Mouse (Mus musculus): ENCODE results near the gene Akap13.
A peak's percentile ranks its signal among the peaks of the same experiment; 100 is the strongest.
"Not testable (repeated sequence)": the region's sequence is repeated elsewhere in the genome, so short reads cannot be mapped to it uniquely, and the experiment has no call there.

Akap13 gene

DNA sequence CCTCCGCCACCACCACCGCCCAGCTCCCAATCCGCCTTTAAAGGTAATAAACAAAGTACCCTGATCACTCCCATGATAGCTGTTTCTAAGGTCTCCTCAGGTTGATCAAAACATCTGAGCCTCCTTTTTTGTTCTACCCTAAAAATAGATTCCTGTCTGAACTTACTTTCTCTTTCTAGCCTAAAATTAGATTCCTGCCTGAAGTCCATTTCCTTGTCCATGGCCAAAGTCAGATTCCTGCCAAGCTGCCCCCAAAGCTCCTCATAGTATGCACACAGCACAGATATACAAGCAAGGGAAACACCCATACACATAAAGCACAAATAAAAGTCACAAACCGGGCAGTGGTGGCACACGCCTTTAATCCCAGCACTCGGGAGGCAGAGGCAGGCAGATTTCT, 334.4 kb downstream of the Akap13 start:
- DNase-seq (ENCODE audit: low read depth, low spot score): peak; percentile 45

DNA sequence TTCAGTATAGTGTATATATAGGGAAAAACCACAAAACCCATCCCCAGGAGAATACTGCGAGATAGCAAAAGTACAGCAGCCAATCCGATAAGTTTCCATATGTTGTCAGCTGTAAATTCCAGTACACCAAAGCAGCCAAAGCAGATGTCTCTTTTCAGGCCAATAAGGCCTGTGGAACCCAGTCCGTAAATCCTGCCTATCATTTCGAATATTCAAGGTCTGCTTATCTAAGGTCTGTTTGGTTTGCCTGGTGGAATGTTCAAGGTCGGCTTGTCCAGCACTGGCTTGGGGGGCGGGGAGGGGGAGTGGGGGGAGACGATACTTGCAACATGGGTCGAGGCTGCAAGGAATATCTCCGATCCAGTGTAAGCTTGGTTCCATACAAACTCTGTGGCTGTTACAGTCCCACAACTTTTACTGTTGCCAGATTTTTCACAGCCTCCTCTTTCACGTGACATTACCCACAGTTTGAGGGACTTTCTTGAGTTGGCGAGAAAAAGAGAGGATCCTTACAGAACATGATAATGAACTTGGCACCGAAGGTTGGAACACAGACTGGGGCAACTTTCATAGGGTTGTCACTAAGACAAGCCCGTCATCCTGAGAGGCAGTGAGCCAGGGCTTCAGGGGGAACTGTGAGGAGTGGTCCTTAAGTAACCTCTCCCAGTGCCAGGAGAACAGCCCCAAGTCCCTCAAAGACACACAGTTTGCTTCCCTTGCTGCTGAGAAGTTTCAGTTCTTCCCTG, 335.9 kb downstream of the Akap13 start:
- not testable (repeated sequence) for DNase-seq (ENCODE audit: low read depth, low spot score)

DNA sequence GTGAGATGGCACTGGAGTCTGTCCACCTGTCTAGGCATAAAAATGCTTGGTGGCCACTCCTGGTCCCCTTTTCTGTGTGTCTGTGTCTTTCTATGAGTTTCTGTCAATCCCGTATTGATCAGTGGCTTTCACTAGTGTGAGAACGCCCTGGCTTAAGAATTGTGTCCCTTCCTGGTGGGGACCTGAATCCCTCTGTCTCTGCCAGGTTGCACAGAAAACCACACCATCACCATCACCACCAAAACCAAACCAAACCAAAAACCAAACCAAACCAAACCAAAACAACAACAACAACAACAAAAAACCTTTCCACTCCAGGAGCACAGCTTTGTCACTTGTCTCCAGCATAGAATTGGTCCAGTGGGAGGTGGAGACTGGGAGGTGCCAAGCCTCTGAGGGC, 337.8 kb downstream of the Akap13 start:
- peak; percentile 30 for DNase-seq (ENCODE audit: low read depth, low spot score)

DNA sequence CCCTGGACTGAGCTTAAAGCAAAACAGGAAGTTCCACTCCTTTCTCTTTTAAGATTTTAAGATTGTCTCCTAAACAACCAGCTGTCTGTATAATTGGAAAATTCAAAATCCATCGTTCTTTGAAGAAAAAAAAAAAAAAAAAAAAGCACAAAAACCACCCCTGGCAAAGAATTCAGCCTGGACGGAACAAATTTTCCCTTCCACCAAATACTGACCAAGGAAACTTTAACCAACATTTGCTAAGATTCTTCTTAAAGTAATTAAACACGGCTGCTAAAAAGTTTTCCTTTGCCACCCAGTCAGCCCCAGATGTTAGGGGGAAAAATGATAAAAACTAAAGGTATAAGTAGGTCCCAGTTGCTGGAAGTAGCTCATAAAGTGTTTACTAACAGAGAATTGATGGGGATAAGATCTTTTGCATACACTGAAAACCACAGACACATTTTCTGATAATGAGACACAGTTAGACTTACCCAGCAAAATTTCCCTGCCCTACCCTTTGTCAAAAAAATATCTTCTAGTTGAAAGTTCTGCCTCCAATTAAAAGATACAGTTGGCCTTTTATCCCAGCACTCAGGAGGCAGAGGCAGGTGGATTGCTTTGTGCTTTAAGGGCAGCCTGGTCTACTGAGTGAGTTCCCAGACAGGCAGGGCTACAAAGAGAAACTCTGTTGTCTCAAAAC, 338.5 kb downstream of the Akap13 start:
- DNase-seq (ENCODE audit: low read depth, low spot score): peak; percentile 63

DNA sequence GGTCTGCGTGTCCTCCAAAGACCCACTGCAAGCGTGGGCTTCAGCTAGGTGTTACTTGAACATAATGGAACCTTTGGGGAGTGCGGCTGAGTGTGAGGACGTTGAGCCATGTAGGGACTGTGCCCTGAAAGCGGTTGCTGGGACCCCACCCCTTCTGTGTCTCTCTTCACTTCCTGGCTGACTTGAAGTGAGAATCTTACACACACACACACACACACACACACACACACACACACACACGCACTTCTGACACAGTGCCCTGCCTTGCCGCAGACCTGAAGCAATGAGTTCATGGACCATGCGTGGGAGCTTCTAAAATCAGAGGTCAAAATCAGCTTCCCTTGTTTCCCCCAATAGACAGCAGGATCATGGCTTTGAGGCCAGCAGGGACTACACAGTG, 339.8 kb downstream of the Akap13 start:
- peak; percentile 89 for DNase-seq (ENCODE audit: low read depth, low spot score)

DNA sequence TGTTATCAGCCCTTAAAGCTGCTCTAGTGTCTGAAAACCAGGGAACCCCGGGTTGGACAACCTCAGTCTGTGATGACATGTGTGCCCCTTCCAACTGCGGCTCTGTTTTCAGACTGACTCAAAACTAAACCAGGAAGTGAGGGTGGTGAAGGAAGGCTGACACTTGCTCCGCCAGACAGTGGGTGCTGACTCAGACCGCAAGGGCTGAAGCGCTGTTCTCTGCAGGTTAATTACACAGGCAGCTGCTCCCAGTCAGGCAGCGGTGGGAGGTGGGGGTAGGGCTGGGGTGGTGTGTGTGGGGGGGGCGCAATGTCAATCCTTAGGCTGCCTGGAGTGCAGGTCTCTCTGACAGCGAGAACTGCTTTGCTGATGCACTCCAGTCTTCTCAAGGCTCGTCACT, 341.1 kb downstream of the Akap13 start:
- peak; percentile 91 for DNase-seq (ENCODE audit: low read depth, low spot score)

DNA sequence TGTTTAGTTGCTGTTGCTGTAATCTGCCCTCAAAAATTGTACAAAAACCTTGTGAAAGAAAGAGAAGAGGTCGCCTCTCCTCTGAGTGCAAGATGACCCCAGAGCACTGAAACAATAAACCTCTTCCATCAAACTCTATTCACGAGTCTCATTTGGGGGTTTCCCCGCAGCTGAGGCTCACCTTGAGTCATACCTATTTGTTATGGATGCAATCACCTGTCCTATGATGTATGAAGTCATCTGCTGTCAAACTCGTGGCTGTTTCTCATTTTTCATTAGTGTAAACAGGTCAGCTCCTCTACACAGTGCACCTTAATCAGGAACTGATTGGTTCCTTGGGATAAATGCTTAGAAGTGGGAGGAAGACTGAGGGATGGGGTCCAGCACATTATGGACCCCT, 345.2 kb downstream of the Akap13 start:
- DNase-seq (ENCODE audit: low read depth, low spot score): peak; percentile 42

DNA sequence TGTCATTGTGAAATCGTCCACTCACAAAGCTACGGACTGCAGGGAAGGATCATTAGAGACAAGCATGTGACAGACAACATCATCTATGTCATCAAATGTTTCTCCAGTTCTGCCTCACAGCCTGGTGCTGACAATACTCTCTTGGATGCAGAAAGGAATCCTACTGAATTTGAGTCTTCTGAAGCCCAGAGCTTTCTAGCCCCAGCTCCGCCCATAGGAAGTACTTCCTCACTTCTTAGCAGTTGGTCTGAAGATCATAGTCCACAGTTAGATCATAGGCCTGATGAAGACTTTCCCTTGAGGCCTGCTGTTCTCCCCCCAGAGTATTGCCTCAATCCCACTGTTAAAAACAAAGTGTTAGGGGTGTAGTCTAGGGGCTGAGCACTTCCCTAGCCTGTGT, 345.7 kb downstream of the Akap13 start:
- peak; percentile 27 for DNase-seq (ENCODE audit: low read depth, low spot score)

DNA sequence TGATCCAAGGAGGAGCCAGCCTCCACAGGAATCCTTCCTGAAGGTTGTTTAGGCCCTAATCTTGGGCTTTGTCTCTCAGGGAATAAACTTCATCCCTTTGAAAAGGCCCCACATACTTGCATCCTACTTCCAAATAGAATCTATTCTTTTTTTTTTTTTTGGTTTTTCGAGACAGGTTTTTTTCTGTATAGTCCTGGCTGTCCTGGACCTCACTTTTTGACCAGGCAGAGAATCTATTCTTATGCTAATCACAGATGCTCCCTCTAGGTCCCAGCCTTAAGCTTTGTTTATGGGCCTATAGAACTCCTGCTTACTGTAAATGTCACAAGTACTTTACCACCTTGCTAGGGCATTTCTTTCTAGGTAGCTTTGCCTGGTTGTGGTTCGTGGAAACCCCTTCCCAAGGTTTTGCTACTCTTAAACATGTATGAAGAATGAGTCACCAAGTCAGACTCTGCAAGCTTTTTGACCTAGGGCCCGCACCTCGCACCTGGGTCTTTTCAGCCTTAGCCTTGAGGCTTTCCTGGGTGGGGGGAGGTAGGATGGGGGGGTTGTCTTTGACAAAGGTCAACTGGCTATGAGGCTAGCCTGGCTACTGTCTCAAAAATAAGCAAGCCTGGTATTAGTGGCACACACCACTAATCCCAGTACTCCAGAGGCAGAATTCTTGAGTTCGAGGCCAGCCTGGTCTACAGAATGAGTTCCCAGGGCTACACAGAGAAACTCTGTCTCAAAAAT, 346.5 kb downstream of the Akap13 start:
- DNase-seq (ENCODE audit: low read depth, low spot score): no peak

DNA sequence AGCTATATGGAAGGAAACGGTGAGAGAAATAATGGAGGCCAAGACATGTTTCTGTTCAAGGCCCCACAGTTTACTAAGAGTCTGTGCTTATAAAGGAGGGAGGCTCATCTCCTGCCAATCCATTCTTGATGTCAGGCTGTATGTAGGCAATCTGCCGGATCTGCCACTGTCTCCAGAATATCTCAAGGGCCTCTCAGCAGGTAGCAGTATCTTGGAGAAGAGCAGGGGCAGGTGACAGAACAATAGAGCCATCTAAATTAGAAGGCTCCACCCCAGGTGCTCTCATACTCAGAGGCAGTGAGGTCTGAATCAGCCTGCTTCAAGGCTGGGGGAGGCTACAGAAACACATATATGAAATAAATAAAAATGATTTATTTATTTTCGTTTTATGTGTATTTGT, 347.6 kb downstream of the Akap13 start:
- no peak for DNase-seq (ENCODE audit: low read depth, low spot score)

All from CD4-positive helper T cell, adult 2 months (primary cell).